Mouse (Mus musculus) CH12.LX (cell line): Measurements from ENCODE around the gene Pyroxd2. TPM values are rescaled to one million over a fixed set of nuclear protein-coding genes. Genes with fewer than 3 reads are reported as not detected.

Experiments
- DNase-seq: peaks from one replicate; pipeline ENCODE4 v3.0.0-alpha.2; 2013; ENCODE audit errors: extremely low read depth
- H3K27ac ChIP-seq: 2 replicates; pipeline ENCODE4 v1.5.1; 2012; ENCODE audit warnings: low read depth, mild to moderate bottlenecking, control low read depth, moderate library complexity; ENCODE audit not compliant: insufficient read depth
- H3K27me3 ChIP-seq: replicated peaks from 2 replicates; pipeline ENCODE3; 2012; ENCODE audit warnings: inconsistent platforms
- H3K36me3 ChIP-seq, 2 experiments: replicated peaks in 1 of 2; 2 replicates each; pipeline versions ENCODE3 to v1.6.1; 2012; ENCODE audit warnings: inconsistent platforms in 1 of 2, low read length in 1 of 2, mild to moderate bottlenecking in 1 of 2, mixed read lengths in 1 of 2, moderate library complexity in 1 of 2; ENCODE audit not compliant: control insufficient read depth in 1 of 2, insufficient read depth in 1 of 2
- H3K4me1 ChIP-seq, 2 experiments: 2 replicates each; pipeline ENCODE4 v1.6.1; 2012; ENCODE audit warnings: inconsistent platforms in 1 of 2, moderate library complexity in 1 of 2; ENCODE audit not compliant: insufficient read depth in 2 of 2, control insufficient read depth in 1 of 2
- H3K4me2 ChIP-seq: 2 replicates; pipeline ENCODE4 v1.6.1; 2012; ENCODE audit warnings: low read depth, mild to moderate bottlenecking, control low read depth; ENCODE audit not compliant: poor library complexity, insufficient read depth, severe bottlenecking
- H3K4me3 ChIP-seq, 3 experiments: fragments of 150-350 bp in 1 of 3; sonication (generic) in 1 of 3; replicated peaks in 1 of 3; 2 replicates each; pipeline versions ENCODE3 to v1.5.1; 2011 to 2012; ENCODE audit warnings: low read depth in 2 of 3, low read length in 2 of 3, mild to moderate bottlenecking in 2 of 3, moderate library complexity in 2 of 3, control low read depth in 1 of 3, improper control_type of control experiment in 1 of 3, inconsistent platforms in 1 of 3, mixed read lengths in 1 of 3; ENCODE audit not compliant: poor library complexity in 1 of 3
- H3K79me2 ChIP-seq: replicated peaks from 2 replicates; pipeline ENCODE4 v1.6.1; 2012; ENCODE audit warnings: mild to moderate bottlenecking, moderate library complexity; ENCODE audit not compliant: control insufficient read depth, poor library complexity, insufficient read depth, severe bottlenecking; ENCODE audit errors: extremely low read depth
- H3K9ac ChIP-seq: 2 replicates; pipeline ENCODE4 v1.6.1; 2012; ENCODE audit warnings: low read depth, mild to moderate bottlenecking, control low read depth, moderate library complexity; ENCODE audit not compliant: insufficient read depth
- H3K9me3 ChIP-seq: replicated peaks from 2 replicates; pipeline ENCODE3; 2012; ENCODE audit warnings: low read length, inconsistent platforms, mixed read lengths
- BHLHE40 ChIP-seq: IDR thresholded peaks from 2 replicates; pipeline ENCODE4 v1.6.1; 2011; ENCODE audit warnings: mild to moderate bottlenecking, low read depth, low read length, improper control_type of control experiment
- EP300 ChIP-seq: IDR thresholded peaks from 2 replicates; pipeline ENCODE4 v1.6.1; 2011; ENCODE audit warnings: low read length, improper control_type of control experiment
- IRF4 ChIP-seq: IDR thresholded peaks from 2 replicates; pipeline ENCODE4 v1.6.1; 2014; ENCODE audit warnings: low read depth, mild to moderate bottlenecking, inconsistent platforms, low read length, improper control_type of control experiment
- JUN ChIP-seq: IDR thresholded peaks from 2 replicates; pipeline ENCODE4 v1.6.1; 2011; ENCODE audit warnings: low read depth, mild to moderate bottlenecking, low read length, improper control_type of control experiment, moderate library complexity; ENCODE audit not compliant: insufficient read depth
- MAX ChIP-seq: IDR thresholded peaks from 2 replicates; pipeline ENCODE4 v1.6.1; 2011; ENCODE audit warnings: low read length, improper control_type of control experiment
- MAZ ChIP-seq: IDR thresholded peaks from 2 replicates; pipeline ENCODE4 v1.6.1; 2012; ENCODE audit warnings: low read depth, mild to moderate bottlenecking, inconsistent platforms, low read length, improper control_type of control experiment, moderate library complexity
- NELFE ChIP-seq: IDR thresholded peaks from 2 replicates; pipeline ENCODE4 v1.6.1; 2011; ENCODE audit warnings: low read depth, low read length, improper control_type of control experiment
- NRF1 ChIP-seq: IDR thresholded peaks from 2 replicates; pipeline ENCODE4 v1.6.1; 2014; ENCODE audit warnings: low read depth, mild to moderate bottlenecking, inconsistent platforms, low read length, improper control_type of control experiment, moderate library complexity
- POLR2A ChIP-seq: IDR thresholded peaks from 2 replicates; pipeline ENCODE4 v1.6.1; 2011; ENCODE audit warnings: low read depth, mild to moderate bottlenecking, improper control_type of control experiment, low read length
- SIN3A ChIP-seq: IDR thresholded peaks from 2 replicates; pipeline ENCODE4 v1.6.1; 2012; ENCODE audit warnings: low read length, improper control_type of control experiment, inconsistent platforms
- TCF12 ChIP-seq: IDR thresholded peaks from 2 replicates; pipeline ENCODE4 v1.6.1; 2014; ENCODE audit warnings: low read depth, mild to moderate bottlenecking, inconsistent platforms, low read length, improper control_type of control experiment
- UBTF ChIP-seq: IDR thresholded peaks from 2 replicates; pipeline ENCODE4 v1.6.1; 2012; ENCODE audit warnings: low read depth, mild to moderate bottlenecking, inconsistent platforms, low read length, improper control_type of control experiment, moderate library complexity
- ZKSCAN1 ChIP-seq: IDR thresholded peaks from 2 replicates; pipeline ENCODE4 v1.6.1; 2012; ENCODE audit warnings: low read depth, inconsistent platforms, low read length, improper control_type of control experiment, borderline replicate concordance
- ZNF384 ChIP-seq: IDR thresholded peaks from 2 replicates; pipeline ENCODE4 v1.6.1; 2012; ENCODE audit warnings: low read depth, low read length, improper control_type of control experiment, inconsistent platforms
- dilution Hi-C: fragments of 300-500 bp; cut with MboI; formaldehyde crosslinking; loops from 2 replicates; pipeline ENCODE4 v1.14.3; 2020; ENCODE audit warnings: low sequenced_read_pairs; ENCODE audit not compliant: extremely low pct_unique_long_range_greater_than_20kb, extremely low pct_ligation_motif_present
- in situ Hi-C: fragments of 300-500 bp; cut with MboI; formaldehyde crosslinking; loops from 3 replicates; pipeline ENCODE4 v1.14.3; 2019; ENCODE audit warnings: low sequenced_read_pairs, low pct_ligation_motif_present, low pct_unique_long_range_greater_than_20kb, mixed read lengths
- polyA plus RNA-seq: library from polyadenylated mRNA; unstranded; fragments of >175 nt; gene quantifications from 2 replicates; pipeline ENCODE4 v1.2.1, GENCODE M21; 2012; ENCODE audit warnings: low read depth; ENCODE audit not compliant: insufficient read length
- total RNA-seq, 2 experiments: library from RNA; depleted of rRNA; stranded (reverse); fragments of 300-350 nt in 1 of 2; fragments of >200 nt in 1 of 2; gene quantifications; 2 replicates each; pipeline ENCODE4 v1.2.3; 2012 to 2014

The Pyroxd2 gene
- total and polyA plus RNA-seq, 3 experiments, result 0.10 TPM; not detected in 2

GRCm38 (mm10) chr19:42755148-42755870 is 2.7 kb upstream of the Pyroxd2 start:
- Histone ChIP-seq H3K9ac (no peak overlapping the region), H3K9me3 (no peaks in the 10 kb centered on the region), H3K4me1 (peaks cover 2 to 17% of the 10 kb centered on the region in 2 experiments; a peak in 3 of 4 replicates), H3K27ac (no peak overlapping the region), H3K27me3 (no peaks in the 10 kb centered on the region), H3K4me2 (no peak overlapping the region), H3K79me2 (no peaks in the 10 kb centered on the region)
- dilution Hi-C loops (no loop called here), in situ Hi-C loops (no loop called here)
- DNase-seq, result no peak
- TF ChIP-seq ZKSCAN1 (no peak), UBTF (no peak), BHLHE40 (no peak), JUN (no peak), EP300 (no peak), NRF1 (no peak), MAX (no peak)
- TF ChIP-seq, all 38 proteins: peak for 0
- H3K36me3 ChIP-seq, result peaks cover 23 to 51% of the 10 kb centered on the region in 2 experiments
- H3K4me3 ChIP-seq, result no peak overlapping the region

GRCm38 (mm10) chr19:42753141-42753917 is 754 bp upstream of the Pyroxd2 start:
- dilution Hi-C loops (no loop called here), in situ Hi-C loops (no loop called here)
- H3K9me3 ChIP-seq, result no peaks in the 10 kb centered on the region
- no peaks in the 10 kb centered on the region for H3K79me2 ChIP-seq
- H3K27me3 ChIP-seq, result no peaks in the 10 kb centered on the region
- H3K4me3 ChIP-seq, result no peak overlapping the region
- DNase-seq, result no peak
- H3K27ac ChIP-seq, result no peak overlapping the region
- no peak overlapping the region for H3K4me2 ChIP-seq
- peaks cover 2 to 17% of the 10 kb centered on the region in 2 experiments; a peak in 3 of 4 replicates for H3K4me1 ChIP-seq
- TF ChIP-seq NRF1, result no peak
- TF ChIP-seq SIN3A, result no peak
- no peak for TF ChIP-seq NELFE
- no peak for TF ChIP-seq TCF12
- TF ChIP-seq ZKSCAN1, result no peak
- TF ChIP-seq MAZ, result no peak
- no peak for TF ChIP-seq ZNF384
- no peak for TF ChIP-seq POLR2A
- TF ChIP-seq UBTF, result no peak
- TF ChIP-seq IRF4, result no peak
- TF ChIP-seq, all 38 proteins: peak for 0
- Histone ChIP-seq H3K36me3 (peaks cover 7 to 32% of the 10 kb centered on the region in 2 experiments), H3K9ac (no peak overlapping the region)
